Mouse (Mus musculus) midbrain, embryonic 13.5 days (tissue): ENCODE measurements around the gene Vdr. TPM values are rescaled to one million over a fixed set of nuclear protein-coding genes. Genes with fewer than 3 reads are reported as not detected.

ENCODE experiments used
- ATAC-seq: fragments of 200-750 bp; cut with Nextera tagmentation; 2 replicates; pipeline ENCODE4 v1.8.0; 2017; ENCODE audit warnings: mild to moderate bottlenecking, moderate TSS enrichment, moderate library complexity
- H3K27ac ChIP-seq: fragments of 300-500 bp; sonication (generic); 2 replicates; pipeline ENCODE4 v1.5.1; 2015; ENCODE audit warnings: inconsistent platforms, mild to moderate bottlenecking, moderate library complexity
- H3K27me3 ChIP-seq: fragments of 300-500 bp; sonication (generic); 2 replicates; pipeline ENCODE4 v1.6.1; 2015; ENCODE audit warnings: mild to moderate bottlenecking, inconsistent platforms
- H3K36me3 ChIP-seq: fragments of 300-500 bp; sonication (generic); 2 replicates; pipeline ENCODE4 v1.6.1; 2015; ENCODE audit warnings: mild to moderate bottlenecking, inconsistent platforms
- H3K4me1 ChIP-seq: fragments of 300-500 bp; sonication (generic); replicated peaks from 2 replicates; pipeline ENCODE4 v1.6.1; 2015; ENCODE audit warnings: inconsistent platforms
- H3K4me2 ChIP-seq: fragments of 300-500 bp; sonication (generic); replicated peaks from 2 replicates; pipeline ENCODE4 v1.6.1; 2015; ENCODE audit warnings: moderate library complexity, mild to moderate bottlenecking, inconsistent platforms
- H3K4me3 ChIP-seq: fragments of 300-500 bp; sonication (generic); replicated peaks from 2 replicates; pipeline ENCODE4 v1.5.1; 2015; ENCODE audit warnings: mild to moderate bottlenecking, inconsistent platforms
- H3K9ac ChIP-seq: fragments of 300-500 bp; sonication (generic); replicated peaks from 2 replicates; pipeline ENCODE4 v1.6.1; 2015; ENCODE audit warnings: mild to moderate bottlenecking, inconsistent platforms
- H3K9me3 ChIP-seq: fragments of 300-500 bp; sonication (generic); 2 replicates; pipeline ENCODE4 v1.6.1; 2016; ENCODE audit warnings: mild to moderate bottlenecking, inconsistent platforms
- WGBS: fragments of 180-500 bp; shearing (Covaris S2); methylation state at CpG from one replicate; pipeline ENCODE4 v1.1.7; 2015; 5-methylcytosine and 5-hydroxymethylcytosine counted together
- polyA plus RNA-seq: library from polyadenylated mRNA; unstranded; fragments of >200 nt; fragmentation: Nextera tagmentation; extraction: Ambion mirVana; gene quantifications from 2 replicates; pipeline ENCODE4 v1.2.1, GENCODE M21; 2015

Vdr gene
- polyA plus RNA-seq, 1 experiment from 2014 or later = not detected

DNA sequence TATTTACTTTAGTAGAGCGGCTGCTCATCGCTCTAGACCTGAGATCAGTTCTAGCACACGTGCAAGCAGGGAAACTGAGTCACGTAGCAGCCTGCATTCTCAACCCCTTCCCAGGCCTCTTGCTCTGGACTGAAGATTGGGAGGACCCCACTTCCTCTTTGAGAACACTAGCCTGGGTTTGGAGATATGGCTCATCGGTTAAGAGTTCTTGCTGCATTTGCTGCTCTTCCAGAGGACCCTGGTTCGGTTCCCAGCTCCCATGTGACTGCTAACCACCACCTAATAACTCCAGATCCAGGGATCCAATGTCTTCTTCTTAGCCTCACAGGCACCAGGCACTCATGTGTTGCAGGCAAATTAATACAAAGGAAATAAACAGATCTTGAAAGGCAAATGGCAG is 69.0 kb downstream of the Vdr start:
- H3K4me1 ChIP-seq = peaks cover 7% of the 10 kb centered on the region; the same call in 1 of the 2 replicates
- ATAC-seq = no peak
- H3K4me3 ChIP-seq = no peak overlapping the region
- no peak overlapping the region for H3K4me2 ChIP-seq
- 96% methylated on average over 6 of the region's 6 CpGs for WGBS
- H3K9ac ChIP-seq = no peak overlapping the region
- H3K36me3 ChIP-seq = no peaks in the 10 kb centered on the region
- no peaks in the 10 kb centered on the region for H3K27me3 ChIP-seq
- no peak overlapping the region for H3K27ac ChIP-seq
- no peaks in the 10 kb centered on the region for H3K9me3 ChIP-seq

DNA sequence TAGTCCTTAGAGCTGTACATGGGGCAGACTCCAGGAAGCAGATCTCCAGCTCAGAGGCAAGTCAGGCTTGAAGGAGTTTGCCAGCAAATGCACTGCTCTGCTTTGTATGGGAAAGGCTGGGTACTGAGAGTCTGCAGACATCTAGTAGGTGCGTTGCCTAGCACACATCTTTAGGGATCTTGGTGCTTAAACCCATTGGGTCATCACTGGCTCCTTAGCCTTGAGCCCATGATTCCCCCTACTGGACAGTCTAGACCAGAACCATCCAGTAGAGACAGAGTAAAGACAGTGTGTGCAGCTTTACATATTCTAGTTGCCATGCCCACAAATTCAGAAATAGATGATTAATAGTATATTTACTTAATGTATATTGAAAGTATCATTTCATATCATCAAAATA is 69.6 kb downstream of the Vdr start:
- WGBS = 86% methylated on average over 1 of the region's 1 CpGs
- H3K4me2 ChIP-seq = no peak overlapping the region
- H3K36me3 ChIP-seq = no peaks in the 10 kb centered on the region
- no peak for ATAC-seq
- no peaks in the 10 kb centered on the region for H3K9me3 ChIP-seq
- H3K9ac ChIP-seq = no peak overlapping the region
- H3K4me3 ChIP-seq = no peak overlapping the region
- H3K27ac ChIP-seq = no peak overlapping the region
- peaks cover 7% of the 10 kb centered on the region; the same call in 1 of the 2 replicates for H3K4me1 ChIP-seq
- H3K27me3 ChIP-seq = no peaks in the 10 kb centered on the region

DNA sequence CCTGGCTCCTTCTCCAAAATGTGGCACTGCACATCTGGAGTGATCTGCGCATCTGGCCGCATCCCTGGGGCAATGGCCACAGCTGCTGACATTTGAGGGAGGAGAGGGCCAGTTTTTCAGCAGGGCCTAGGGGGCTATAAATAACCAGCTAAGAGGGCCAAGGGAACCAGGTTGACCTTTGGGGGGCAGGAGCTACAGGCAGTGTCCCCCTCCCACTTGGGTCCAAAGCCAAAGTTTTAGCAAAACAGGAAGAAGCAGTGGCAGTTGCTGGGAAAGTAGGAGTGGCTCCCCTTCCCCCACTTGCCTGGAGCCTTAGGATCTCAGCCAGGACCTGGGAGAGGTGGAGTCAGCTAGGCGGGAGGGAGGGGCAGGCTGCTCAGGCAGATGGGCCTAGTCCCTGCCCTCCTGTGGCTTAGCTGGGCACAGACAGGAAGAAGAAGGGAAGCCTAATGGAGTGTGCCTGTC is 70.4 kb downstream of the Vdr start:
- H3K4me3 ChIP-seq = no peak overlapping the region
- 57% methylated on average over 3 of the region's 3 CpGs for WGBS
- no peak for ATAC-seq
- H3K27me3 ChIP-seq = no peaks in the 10 kb centered on the region
- H3K27ac ChIP-seq = no peak overlapping the region
- peaks cover 7% of the 10 kb centered on the region; the same call in 1 of the 2 replicates for H3K4me1 ChIP-seq
- no peaks in the 10 kb centered on the region for H3K9me3 ChIP-seq
- no peaks in the 10 kb centered on the region for H3K36me3 ChIP-seq
- H3K9ac ChIP-seq = no peak overlapping the region
- H3K4me2 ChIP-seq = no peak overlapping the region

DNA sequence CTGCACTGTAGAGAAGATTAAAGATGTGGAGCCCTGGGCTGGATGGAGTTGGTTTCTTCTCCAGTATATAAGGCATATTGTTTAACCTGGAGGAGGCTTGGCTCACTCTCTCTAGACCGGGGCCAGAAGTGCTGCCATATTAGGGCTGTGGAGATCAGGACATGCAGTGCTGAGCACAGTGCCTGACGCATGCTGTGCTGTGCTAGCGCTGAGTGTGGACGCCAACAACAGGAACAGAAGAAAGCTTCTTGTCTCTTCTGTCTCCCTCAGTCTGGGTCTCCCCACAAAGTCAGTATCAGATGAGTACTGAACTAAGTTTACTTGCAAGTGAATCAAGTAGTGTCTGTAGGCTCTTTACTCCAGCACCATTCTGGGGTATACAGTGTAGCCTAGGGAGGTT is 71.0 kb downstream of the Vdr start:
- ATAC-seq = no peak
- Histone ChIP-seq H3K4me3 (no peak overlapping the region), H3K9me3 (no peaks in the 10 kb centered on the region), H3K4me1 (peaks cover 7% of the 10 kb centered on the region; the same call in 1 of the 2 replicates), H3K4me2 (no peak overlapping the region), H3K9ac (no peak overlapping the region), H3K27ac (no peak overlapping the region), H3K27me3 (no peaks in the 10 kb centered on the region), H3K36me3 (no peaks in the 10 kb centered on the region)
- 77% methylated on average over 4 of the region's 4 CpGs for WGBS

GRCm38 (mm10) chr15:97839012-97839411 is 71.4 kb downstream of the Vdr start:
- Histone ChIP-seq H3K9me3 (no peaks in the 10 kb centered on the region), H3K4me1 (peaks cover 7% of the 10 kb centered on the region; the same call in 1 of the 2 replicates), H3K27me3 (no peaks in the 10 kb centered on the region), H3K36me3 (no peaks in the 10 kb centered on the region), H3K9ac (no peak overlapping the region), H3K4me3 (no peak overlapping the region), H3K4me2 (no peak overlapping the region), H3K27ac (no peak overlapping the region)
- no peak for ATAC-seq
- 93% methylated on average over 2 of the region's 2 CpGs for WGBS

DNA sequence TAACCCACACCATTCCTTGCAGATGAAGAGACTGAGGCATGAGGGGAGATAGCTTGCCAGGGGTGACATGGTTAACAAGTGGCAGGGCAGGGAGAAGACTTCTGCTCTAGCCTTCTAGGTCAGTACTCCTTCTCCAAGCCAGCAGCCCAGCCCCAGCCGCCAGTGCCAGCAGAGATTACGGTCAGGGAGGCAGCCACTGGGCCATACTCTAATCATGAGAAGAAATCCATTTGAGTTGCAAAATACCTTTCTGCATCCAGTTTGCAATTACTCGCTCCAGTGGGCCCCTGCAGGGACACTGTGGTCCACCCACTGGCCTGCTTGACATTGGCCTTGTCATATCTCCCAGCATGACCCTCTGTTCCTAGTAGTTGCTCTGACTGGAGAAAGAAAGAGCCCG is 72.0 kb downstream of the Vdr start:
- H3K4me3 ChIP-seq = no peak overlapping the region
- peaks cover 3% of the 10 kb centered on the region; the same call in 1 of the 2 replicates for H3K27me3 ChIP-seq
- no peaks in the 10 kb centered on the region for H3K9me3 ChIP-seq
- H3K36me3 ChIP-seq = no peaks in the 10 kb centered on the region
- H3K27ac ChIP-seq = no peak overlapping the region
- H3K4me1 ChIP-seq = peaks cover 9% of the 10 kb centered on the region; the same call in 1 of the 2 replicates
- H3K4me2 ChIP-seq = no peak overlapping the region
- no peak for ATAC-seq
- H3K9ac ChIP-seq = no peak overlapping the region
- WGBS = 73% methylated on average over 4 of the region's 4 CpGs

- no peak for ATAC-seq
- no peak overlapping the region for H3K4me2 ChIP-seq
- H3K9ac ChIP-seq = no peak overlapping the region
- no peak overlapping the region for H3K27ac ChIP-seq
- no peaks in the 10 kb centered on the region for H3K9me3 ChIP-seq
- no peak overlapping the region for H3K4me3 ChIP-seq
- peaks cover 9% of the 10 kb centered on the region; the same call in 1 of the 2 replicates for H3K27me3 ChIP-seq
- peaks cover 17% of the 10 kb centered on the region for H3K4me1 ChIP-seq
- 30% methylated on average over 8 of the region's 8 CpGs for WGBS
- no peaks in the 10 kb centered on the region for H3K36me3 ChIP-seq
Observed at GRCm38 (mm10) chr15:97837491-97838061, 72.9 kb downstream of the Vdr start.

DNA sequence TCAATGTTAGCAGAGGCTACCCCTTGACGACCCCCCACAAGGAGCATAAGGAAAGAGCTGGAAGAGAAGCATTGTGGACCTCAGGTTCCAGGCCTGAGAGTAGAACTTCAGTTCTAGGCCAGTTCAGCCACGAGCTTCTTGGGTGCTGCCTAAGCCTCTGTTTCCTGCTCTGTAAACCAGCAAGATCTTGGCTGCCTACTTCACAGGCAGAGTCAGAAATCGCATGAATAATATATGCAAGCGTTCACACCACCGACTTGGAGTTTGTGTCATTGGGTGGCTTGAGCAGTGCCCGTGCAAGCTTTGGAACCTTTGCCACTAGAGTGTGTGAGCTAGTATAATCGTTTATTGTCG is 73.6 kb downstream of the Vdr start:
- no peak for ATAC-seq
- Histone ChIP-seq H3K27me3 (peaks cover 10% of the 10 kb centered on the region; the same call in 1 of the 2 replicates), H3K9ac (no peak overlapping the region), H3K4me2 (no peak overlapping the region), H3K36me3 (no peaks in the 10 kb centered on the region), H3K4me3 (no peak overlapping the region), H3K27ac (no peak overlapping the region), H3K4me1 (peaks cover 24% of the 10 kb centered on the region), H3K9me3 (no peaks in the 10 kb centered on the region)
- 67% methylated on average over 8 of the region's 8 CpGs for WGBS

DNA sequence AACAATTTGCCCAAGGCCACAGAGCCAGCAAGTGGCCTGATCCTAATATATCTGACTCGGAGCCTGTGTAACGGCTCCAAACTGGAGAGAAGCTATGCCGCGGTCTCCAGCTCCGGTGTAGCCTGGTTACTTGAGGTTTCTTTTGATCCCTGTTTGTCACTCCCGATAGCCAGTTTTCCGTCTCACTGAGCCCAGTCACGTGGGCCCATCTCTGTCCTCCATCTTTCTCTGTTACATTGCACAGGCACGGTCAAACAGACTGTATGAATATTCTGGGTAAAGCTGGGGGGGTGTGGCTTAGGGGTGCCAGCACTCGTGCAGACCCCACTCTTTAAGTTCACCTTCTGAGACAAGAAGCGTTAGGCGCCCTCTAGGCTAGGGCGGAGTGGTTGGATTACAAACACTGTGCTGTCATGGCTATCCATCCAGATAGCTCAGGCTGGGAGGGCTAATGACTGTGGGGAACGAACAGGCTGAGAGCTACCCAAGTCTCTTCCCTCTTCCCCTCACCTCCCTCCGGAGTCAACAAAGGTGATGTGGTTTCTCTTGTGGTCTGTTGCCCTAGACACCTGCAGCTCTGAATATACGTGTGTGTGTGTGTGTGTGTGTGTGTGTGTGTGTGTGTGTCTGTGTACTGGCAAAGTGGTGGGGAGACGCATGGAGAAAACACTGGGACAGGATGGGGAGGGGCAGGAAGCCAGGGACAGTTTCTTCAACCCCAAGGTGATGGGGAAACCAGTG is 74.1 kb downstream of the Vdr start:
- peaks cover 10% of the 10 kb centered on the region; the same call in 1 of the 2 replicates for H3K27me3 ChIP-seq
- 51% methylated on average over 17 of the region's 17 CpGs for WGBS
- H3K9ac ChIP-seq = no peak overlapping the region
- no peak overlapping the region for H3K4me2 ChIP-seq
- H3K9me3 ChIP-seq = no peaks in the 10 kb centered on the region
- H3K4me1 ChIP-seq = peaks cover 26% of the 10 kb centered on the region
- H3K4me3 ChIP-seq = no peak overlapping the region
- no peak overlapping the region for H3K27ac ChIP-seq
- ATAC-seq = no peak
- H3K36me3 ChIP-seq = no peaks in the 10 kb centered on the region

GRCm38 (mm10) chr15:97832764-97833479 is 77.5 kb downstream of the Vdr start:
- H3K9ac ChIP-seq = no peak overlapping the region
- 55% methylated on average over 9 of the region's 9 CpGs for WGBS
- ATAC-seq = no peak
- H3K4me1 ChIP-seq = peaks cover 52% of the 10 kb centered on the region
- no peak overlapping the region for H3K4me2 ChIP-seq
- no peak overlapping the region for H3K27ac ChIP-seq
- H3K4me3 ChIP-seq = no peak overlapping the region
- H3K36me3 ChIP-seq = no peaks in the 10 kb centered on the region
- H3K9me3 ChIP-seq = no peaks in the 10 kb centered on the region
- H3K27me3 ChIP-seq = peaks cover 10% of the 10 kb centered on the region; the same call in 1 of the 2 replicates

GRCm38 (mm10) chr15:97831987-97832640 is 78.3 kb downstream of the Vdr start:
- Histone ChIP-seq H3K4me2 (peak overlapping the region; percentile 68), H3K9me3 (no peaks in the 10 kb centered on the region), H3K36me3 (no peaks in the 10 kb centered on the region), H3K4me1 (peaks cover 52% of the 10 kb centered on the region), H3K27me3 (peaks cover 10% of the 10 kb centered on the region; the same call in 1 of the 2 replicates), H3K27ac (peak overlapping the region; percentile 97), H3K9ac (peak overlapping the region; percentile 99), H3K4me3 (peak overlapping the region; percentile 87)
- no peak for ATAC-seq
- WGBS = 7% methylated on average over 10 of the region's 10 CpGs
